Mouse (Mus musculus): Measurements from ENCODE around the gene Eral1. TPM values are rescaled to one million over a fixed set of nuclear protein-coding genes. Genes with fewer than 3 reads are reported as not detected.

The Eral1 gene
- polyA plus RNA-seq, 1 experiment from 2014 or later, result 33.5 TPM

DNA sequence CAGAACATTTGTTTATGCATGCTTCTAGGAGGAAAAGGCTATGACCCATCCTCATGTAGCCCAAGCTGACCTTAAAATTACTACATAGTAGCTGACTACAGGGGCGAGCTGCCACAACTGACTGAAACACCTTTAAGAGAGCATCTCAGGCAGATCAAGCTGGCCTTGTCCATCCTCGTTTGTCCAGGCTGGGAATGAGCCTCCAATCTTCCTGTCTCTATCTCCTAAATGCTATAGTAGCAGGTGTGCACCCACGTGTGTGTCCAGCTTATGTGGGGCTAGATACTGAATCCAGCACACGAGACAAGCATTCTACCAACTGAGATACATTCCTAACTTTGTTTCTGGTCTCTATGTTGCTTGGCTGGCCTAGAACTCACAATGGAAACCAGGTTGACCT is 5.5 kb downstream of the Eral1 start:
- no peaks in the 10 kb centered on the region for H3K27me3 ChIP-seq (replicated peaks)
- no peak overlapping the region for H3K4me2 ChIP-seq
- WGBS, result 90% methylated on average over 4 of the region's 4 CpGs
- H3K9ac ChIP-seq, result no peak overlapping the region
- H3K9me3 ChIP-seq, result no peaks in the 10 kb centered on the region
- ATAC-seq (replicated peaks), result no peak
- peaks cover 31% of the 10 kb centered on the region for H3K36me3 ChIP-seq (replicated peaks)
- H3K4me3 ChIP-seq, result no peak overlapping the region
- no peak overlapping the region for H3K27ac ChIP-seq
- peaks cover 9% of the 10 kb centered on the region for H3K4me1 ChIP-seq

DNA sequence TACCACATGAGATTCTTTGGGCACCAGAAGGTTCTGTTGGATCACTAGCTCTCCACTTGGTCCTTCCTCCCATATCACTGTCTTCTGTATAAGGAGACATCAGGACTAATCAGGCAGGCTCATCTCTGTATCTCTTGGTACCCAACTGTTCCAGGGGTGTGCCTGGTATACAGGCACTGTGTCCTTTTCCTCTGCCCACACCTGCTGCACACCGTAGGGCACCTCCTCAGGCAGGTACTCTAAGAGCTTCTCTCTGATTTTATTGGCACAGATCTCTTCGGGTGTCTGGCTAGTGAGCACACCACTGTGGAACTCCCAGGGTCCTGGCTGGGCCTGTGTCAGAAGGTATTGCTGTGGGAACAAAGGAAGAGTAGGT is 5.9 kb downstream of the Eral1 start:
- WGBS, result 95% methylated on average over 2 of the region's 2 CpGs
- H3K4me2 ChIP-seq, result no peak overlapping the region
- no peaks in the 10 kb centered on the region for H3K27me3 ChIP-seq (replicated peaks)
- no peak for ATAC-seq (replicated peaks)
- no peak overlapping the region for H3K4me3 ChIP-seq
- peaks cover 31% of the 10 kb centered on the region for H3K36me3 ChIP-seq (replicated peaks)
- no peaks in the 10 kb centered on the region for H3K9me3 ChIP-seq
- peaks cover 5% of the 10 kb centered on the region for H3K4me1 ChIP-seq
- H3K9ac ChIP-seq, result no peak overlapping the region
- no peak overlapping the region for H3K27ac ChIP-seq

DNA sequence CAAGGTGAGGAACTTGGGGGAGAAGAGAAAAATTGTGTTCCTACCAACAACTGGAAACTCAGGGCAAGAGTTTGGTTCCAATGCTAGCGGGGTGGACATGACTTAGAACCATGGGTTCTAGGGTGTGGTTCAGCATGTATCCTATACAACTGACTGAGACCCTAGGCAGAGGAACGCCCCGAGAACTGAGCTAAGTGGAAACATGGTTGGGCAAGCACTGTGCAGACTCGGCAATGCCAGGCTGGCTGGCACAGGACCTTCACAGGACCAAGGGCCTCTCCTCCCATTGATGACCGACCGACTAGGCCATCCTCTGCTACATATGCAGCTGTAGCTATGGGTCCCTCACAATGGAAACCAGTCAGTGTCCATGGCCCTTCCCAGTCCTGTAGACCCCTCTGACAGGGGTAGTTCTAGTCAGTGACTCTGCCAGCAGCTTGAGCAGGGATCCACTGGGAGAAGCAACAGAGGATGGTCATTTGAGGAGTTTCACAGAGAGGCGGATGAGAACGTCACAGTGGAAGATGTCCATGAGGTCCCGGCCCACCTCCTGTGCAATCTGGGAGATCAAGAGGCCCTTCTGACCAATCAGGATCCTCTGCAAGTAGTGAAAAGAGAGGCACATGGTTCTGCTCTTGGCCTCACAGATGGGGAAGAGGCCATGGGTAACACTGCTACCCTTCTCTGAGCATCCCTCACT is 6.5 kb downstream of the Eral1 start:
- Histone ChIP-seq H3K27me3 (replicated peaks) (no peaks in the 10 kb centered on the region), H3K9me3 (no peaks in the 10 kb centered on the region), H3K36me3 (replicated peaks) (peaks cover 31% of the 10 kb centered on the region), H3K4me1 (no peaks in the 10 kb centered on the region; the same call in 1 of the 2 replicates), H3K9ac (no peak overlapping the region), H3K27ac (no peak overlapping the region), H3K4me3 (no peak overlapping the region), H3K4me2 (no peak overlapping the region)
- ATAC-seq (replicated peaks), result no peak
- 95% methylated on average over 9 of the region's 9 CpGs for WGBS

DNA sequence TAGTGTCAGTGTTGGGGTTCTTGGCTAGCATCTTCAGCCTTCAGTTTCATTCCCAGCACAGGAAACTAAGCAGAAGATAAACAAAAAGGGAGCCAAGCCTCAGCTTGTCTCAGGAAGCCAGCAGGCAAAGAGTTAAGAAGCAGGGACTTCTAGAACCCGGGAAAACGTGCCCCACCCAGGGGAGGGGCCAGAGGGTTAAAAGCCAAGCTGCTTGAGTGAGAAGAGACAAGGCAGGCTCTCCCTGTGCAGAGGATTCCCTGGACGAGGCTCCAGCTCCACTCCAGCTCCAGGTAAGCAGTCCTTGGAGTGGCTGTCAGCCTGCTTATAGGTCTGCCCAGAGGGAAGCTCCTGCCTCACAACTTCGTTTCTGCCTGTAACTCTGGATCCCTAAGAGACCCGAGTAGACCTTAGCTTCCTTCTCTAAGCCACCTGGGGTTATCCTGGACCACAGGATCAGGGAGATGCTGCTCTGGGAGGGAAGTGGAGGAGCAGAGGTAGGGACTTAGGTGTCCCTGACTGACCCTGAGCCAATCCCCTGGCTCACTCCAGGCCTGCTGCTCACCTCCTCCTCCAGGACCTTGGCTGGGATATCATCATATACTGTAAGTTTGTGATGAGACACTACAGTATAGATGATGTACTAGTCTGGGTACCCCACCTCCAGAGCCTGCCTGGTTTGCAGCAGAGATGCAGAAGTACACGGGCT is 7.6 kb downstream of the Eral1 start:
- WGBS, result 35% methylated on average over 6 of the region's 6 CpGs
- Histone ChIP-seq H3K4me1 (no peaks in the 10 kb centered on the region), H3K27ac (no peak overlapping the region), H3K27me3 (replicated peaks) (no peaks in the 10 kb centered on the region), H3K9me3 (no peaks in the 10 kb centered on the region), H3K36me3 (replicated peaks) (peaks cover 30% of the 10 kb centered on the region), H3K9ac (no peak overlapping the region), H3K4me2 (no peak overlapping the region), H3K4me3 (no peak overlapping the region)
- no peak for ATAC-seq (replicated peaks)

DNA sequence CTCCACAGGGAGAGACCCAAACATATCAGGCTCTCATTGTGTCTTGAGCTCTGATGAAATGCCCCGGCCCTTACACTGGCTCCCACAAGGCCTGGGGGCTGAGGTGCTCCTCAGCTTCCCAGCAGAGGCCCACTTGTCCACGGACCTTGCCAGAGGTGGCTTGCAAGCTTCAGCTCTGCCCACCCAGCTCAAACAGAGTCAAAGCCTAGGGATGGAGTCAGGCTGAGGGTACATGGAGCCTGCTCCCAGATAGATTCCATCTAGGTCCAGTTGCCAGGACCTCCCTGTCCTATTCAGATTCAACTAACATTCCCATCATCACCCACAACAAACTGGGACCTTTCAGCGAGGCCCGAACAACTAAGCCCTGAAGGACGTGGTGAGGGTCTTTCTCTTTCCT is 8.2 kb downstream of the Eral1 start:
- no peak overlapping the region for H3K27ac ChIP-seq
- H3K36me3 ChIP-seq (replicated peaks), result peaks cover 25% of the 10 kb centered on the region
- no peak for ATAC-seq (replicated peaks)
- no peaks in the 10 kb centered on the region for H3K4me1 ChIP-seq
- H3K9me3 ChIP-seq, result no peaks in the 10 kb centered on the region
- no peak overlapping the region for H3K4me3 ChIP-seq
- WGBS, result 76% methylated on average over 5 of the region's 5 CpGs
- no peaks in the 10 kb centered on the region for H3K27me3 ChIP-seq (replicated peaks)
- no peak overlapping the region for H3K4me2 ChIP-seq
- no peak overlapping the region for H3K9ac ChIP-seq

DNA sequence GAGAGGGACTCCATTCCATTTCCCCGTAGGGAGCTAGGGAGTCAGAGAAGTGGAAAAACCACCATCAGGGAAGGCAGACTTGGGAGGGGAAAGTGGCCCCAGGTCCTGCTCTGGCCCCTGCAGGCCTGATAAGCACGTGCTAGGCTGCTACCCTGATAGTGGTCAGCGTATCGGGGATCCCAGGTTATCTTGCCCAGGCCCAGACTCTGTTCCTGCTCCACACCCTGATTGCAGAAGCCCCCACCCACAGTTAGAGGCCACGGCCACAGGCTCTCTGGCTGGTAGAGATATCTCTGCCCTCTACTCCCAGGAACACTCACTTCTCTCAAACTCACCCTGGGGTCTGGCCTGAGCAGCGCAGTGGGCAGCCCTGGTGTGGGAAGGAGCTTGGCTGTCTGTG is 10.5 kb downstream of the Eral1 start:
- Histone ChIP-seq H3K27ac (no peak overlapping the region), H3K9me3 (no peaks in the 10 kb centered on the region), H3K27me3 (replicated peaks) (no peaks in the 10 kb centered on the region), H3K9ac (no peak overlapping the region), H3K4me1 (no peaks in the 10 kb centered on the region), H3K4me3 (no peak overlapping the region), H3K4me2 (no peak overlapping the region), H3K36me3 (replicated peaks) (peaks cover 13% of the 10 kb centered on the region)
- no peak for ATAC-seq (replicated peaks)
- WGBS, result 88% methylated on average over 6 of the region's 6 CpGs

DNA sequence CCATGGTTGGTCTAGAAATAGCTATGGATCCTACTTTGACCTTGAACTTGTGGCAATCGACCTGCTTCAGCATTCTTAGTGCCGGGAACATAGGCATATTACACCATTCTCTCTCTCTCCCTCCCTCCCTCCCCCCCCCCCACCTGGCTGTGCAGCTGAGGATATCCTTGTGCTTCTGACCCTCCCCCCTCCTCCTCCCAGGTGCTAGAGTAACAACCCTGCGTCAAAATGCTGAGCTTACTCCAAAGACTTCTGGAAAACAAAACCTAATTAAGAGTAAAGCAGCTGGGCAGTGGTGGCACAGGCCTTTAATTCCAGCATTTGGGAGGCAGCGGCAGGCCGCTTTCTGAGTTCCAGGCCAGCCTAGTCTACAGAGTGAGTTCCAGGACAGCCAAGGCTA is 11.1 kb downstream of the Eral1 start:
- H3K9me3 ChIP-seq, result no peaks in the 10 kb centered on the region
- H3K36me3 ChIP-seq (replicated peaks), result peaks cover 8% of the 10 kb centered on the region
- WGBS, result 87% methylated on average over 5 of the region's 5 CpGs
- no peak overlapping the region for H3K9ac ChIP-seq
- no peaks in the 10 kb centered on the region for H3K27me3 ChIP-seq (replicated peaks)
- no peak overlapping the region for H3K4me2 ChIP-seq
- H3K4me1 ChIP-seq, result no peaks in the 10 kb centered on the region
- no peak overlapping the region for H3K27ac ChIP-seq
- ATAC-seq (replicated peaks), result no peak
- no peak overlapping the region for H3K4me3 ChIP-seq

DNA sequence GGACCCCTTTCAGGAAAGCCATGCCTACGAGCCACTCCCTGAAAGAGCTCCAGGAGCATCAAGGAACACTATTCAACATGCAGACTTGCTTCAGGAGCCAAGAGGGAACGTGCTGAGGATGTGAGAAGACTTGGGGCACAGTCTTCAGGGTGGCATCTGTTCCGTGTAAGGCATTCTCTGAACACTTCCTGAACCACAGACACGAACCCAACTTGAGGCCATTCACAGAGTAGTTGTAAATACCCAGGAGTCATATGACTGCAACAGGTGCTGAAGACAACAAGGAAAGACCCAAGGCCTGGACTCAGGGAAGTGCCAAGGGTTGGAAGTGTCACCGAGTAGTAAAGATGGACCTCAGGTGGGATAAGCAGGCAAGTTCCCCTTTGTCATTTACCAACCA is 12.6 kb downstream of the Eral1 start:
- H3K4me3 ChIP-seq, result no peak overlapping the region
- no peak for ATAC-seq (replicated peaks)
- H3K27me3 ChIP-seq (replicated peaks), result no peaks in the 10 kb centered on the region
- no peak overlapping the region for H3K9ac ChIP-seq
- H3K4me1 ChIP-seq, result no peaks in the 10 kb centered on the region
- no peaks in the 10 kb centered on the region for H3K9me3 ChIP-seq
- WGBS, result 84% methylated on average over 5 of the region's 5 CpGs
- no peak overlapping the region for H3K27ac ChIP-seq
- no peaks in the 10 kb centered on the region for H3K36me3 ChIP-seq (replicated peaks)
- no peak overlapping the region for H3K4me2 ChIP-seq

DNA sequence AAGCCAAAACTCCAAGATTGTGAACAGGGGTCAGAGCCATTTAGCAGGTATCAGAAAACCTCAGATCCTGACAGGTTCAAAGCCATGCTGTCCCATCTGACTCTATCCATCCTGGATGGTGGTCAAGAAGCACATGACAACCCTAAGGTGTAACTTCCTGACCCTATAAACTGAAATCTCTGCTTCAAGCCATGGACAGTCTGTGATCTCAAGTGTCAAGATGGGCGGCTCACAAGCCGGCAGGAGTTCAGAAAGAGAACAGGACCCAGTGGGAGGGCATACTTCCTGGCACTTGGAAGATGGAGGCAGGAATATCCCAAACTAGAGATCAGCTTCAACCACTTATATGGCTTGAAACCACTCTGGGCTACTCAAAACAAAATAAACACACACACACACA is 13.5 kb downstream of the Eral1 start:
- Histone ChIP-seq H3K4me1 (no peaks in the 10 kb centered on the region), H3K9me3 (no peaks in the 10 kb centered on the region), H3K36me3 (replicated peaks) (no peaks in the 10 kb centered on the region), H3K4me2 (no peak overlapping the region), H3K27ac (no peak overlapping the region), H3K9ac (no peak overlapping the region), H3K27me3 (replicated peaks) (no peaks in the 10 kb centered on the region), H3K4me3 (no peak overlapping the region)
- 53% methylated on average over 2 of the region's 2 CpGs for WGBS
- ATAC-seq (replicated peaks), result no peak

DNA sequence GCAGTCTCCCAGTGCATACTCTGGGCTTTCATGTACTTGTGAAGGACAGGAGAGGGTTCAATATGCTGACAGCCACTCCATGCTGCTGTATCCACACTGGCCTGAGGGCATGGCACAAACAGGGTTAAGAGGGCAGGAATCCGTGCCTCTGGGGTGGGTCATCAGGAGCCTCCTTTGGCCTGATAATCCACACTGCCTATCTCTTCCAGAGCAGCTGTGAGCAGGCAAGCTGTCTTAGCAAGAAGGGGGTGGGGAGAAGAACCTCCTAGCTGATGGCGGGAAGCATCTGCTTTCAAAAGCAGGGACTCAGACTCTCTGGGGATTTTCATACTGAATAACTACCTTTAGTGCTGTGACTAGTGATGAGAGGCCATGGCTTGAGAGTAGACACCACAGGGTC is 14.3 kb downstream of the Eral1 start:
- no peaks in the 10 kb centered on the region for H3K36me3 ChIP-seq (replicated peaks)
- no peaks in the 10 kb centered on the region for H3K9me3 ChIP-seq
- 36% methylated on average over 2 of the region's 2 CpGs for WGBS
- H3K27me3 ChIP-seq (replicated peaks), result no peaks in the 10 kb centered on the region
- H3K27ac ChIP-seq, result no peak overlapping the region
- H3K4me1 ChIP-seq, result no peaks in the 10 kb centered on the region
- no peak overlapping the region for H3K9ac ChIP-seq
- ATAC-seq (replicated peaks), result no peak
- no peak overlapping the region for H3K4me3 ChIP-seq
- no peak overlapping the region for H3K4me2 ChIP-seq

DNA sequence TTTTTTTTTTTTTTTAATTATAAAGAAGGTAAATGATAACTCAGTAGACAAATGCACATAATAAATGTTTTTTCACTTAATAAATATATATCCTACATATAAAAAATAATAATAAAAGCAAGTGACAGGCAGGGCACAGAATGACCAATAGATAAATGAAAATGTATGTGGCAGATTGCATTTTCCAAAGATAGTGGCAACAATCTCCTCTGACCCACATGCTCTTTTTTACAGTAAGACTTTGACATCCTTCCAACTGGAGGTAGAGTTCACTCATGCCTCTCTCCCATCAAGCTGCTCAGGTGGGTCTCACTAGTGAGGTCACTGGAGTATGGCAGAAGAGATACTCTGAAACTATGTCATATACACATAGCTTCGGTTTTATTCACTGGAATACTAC is 17.6 kb downstream of the Eral1 start:
- Histone ChIP-seq H3K27me3 (replicated peaks) (no peaks in the 10 kb centered on the region), H3K36me3 (replicated peaks) (peaks cover 16% of the 10 kb centered on the region), H3K4me2 (no peak overlapping the region), H3K9ac (no peak overlapping the region), H3K4me3 (no peak overlapping the region), H3K4me1 (no peaks in the 10 kb centered on the region), H3K9me3 (no peaks in the 10 kb centered on the region), H3K27ac (no peak overlapping the region)
- ATAC-seq (replicated peaks), result no peak
- 84% methylated on average over 1 of the region's 1 CpGs for WGBS

DNA sequence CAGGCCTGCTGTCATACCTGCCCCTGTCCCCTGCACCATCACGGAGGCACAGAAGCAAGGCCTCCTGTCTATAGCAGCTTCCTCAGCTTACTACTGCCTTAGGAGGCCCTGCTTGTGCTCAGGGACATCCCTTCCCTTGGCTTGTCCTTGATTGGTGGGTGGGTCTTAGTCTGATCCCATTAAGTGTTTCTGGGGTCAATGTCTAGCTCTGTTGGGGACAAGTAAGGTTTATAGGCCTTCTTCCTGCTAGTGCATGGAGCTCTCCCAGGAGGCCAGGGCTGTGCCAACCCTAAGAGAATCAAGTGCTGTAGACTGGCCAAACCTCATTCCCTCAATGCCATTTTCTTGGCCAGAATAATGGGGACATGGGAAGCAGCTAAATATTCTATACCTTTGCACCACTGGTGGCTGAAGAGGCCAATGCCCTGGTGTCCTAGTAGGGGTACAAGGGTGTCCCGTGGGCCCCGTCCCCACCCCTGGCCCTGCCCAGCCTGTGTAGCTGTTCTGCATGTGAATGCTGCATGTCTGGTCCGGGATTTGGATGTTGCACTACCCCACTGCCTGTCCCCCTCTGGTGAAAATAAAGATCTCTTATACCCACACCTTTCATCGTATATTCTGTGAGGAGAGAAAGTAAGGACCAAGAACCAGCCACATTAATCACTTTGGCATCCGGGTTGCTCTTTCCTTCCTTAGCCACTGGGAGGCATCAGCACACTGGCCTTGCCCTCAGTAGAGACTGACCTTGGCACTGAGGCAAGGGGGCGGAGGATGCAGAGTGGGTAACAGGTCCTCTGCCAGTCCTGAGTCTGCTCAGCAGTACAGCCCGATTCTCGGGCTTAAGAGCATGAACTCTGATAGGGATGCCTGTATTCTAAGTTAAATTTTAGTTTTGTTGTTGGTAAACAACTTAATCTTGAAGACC is 20.1 kb downstream of the Eral1 start:
- Histone ChIP-seq H3K27ac (no peak overlapping the region), H3K9me3 (no peaks in the 10 kb centered on the region), H3K4me3 (no peak overlapping the region), H3K9ac (no peak overlapping the region), H3K36me3 (replicated peaks) (peaks cover 29% of the 10 kb centered on the region), H3K4me1 (no peaks in the 10 kb centered on the region), H3K27me3 (replicated peaks) (no peaks in the 10 kb centered on the region), H3K4me2 (no peak overlapping the region)
- 58% methylated on average over 9 of the region's 9 CpGs for WGBS
- ATAC-seq (replicated peaks), result peak; percentile 62; the same call in 1 of the 2 replicates
